27 mouse cellular contexts compared by ENCODE assay signal in genomic region chr6:140567897-140568296, GRCm38 (mm10). TPM values are rescaled to one million over a fixed set of nuclear protein-coding genes. Genes with fewer than 3 reads are reported as not detected.
DNase-seq lines count a peak whose midpoint lies in the region; ATAC-seq and TF ChIP-seq lines count a peak whose summit lies in the region.
"Had no signal": no experiment of that assay in that cellular context is flagged by ENCODE, and none has a peak within 500 bp of the region (broad histone marks: within the 10 kb centered on the region; RNA-seq: fewer than 3 reads in every experiment).

No protein-coding gene starts in this region.

- TF ChIP-seq POLR2A in heart, adult 2 months (IDR thresholded peaks at IDR 0.05; ENCODE audit: insufficient read depth, low read depth, low read length) = no peak
- no peak for TF ChIP-seq POLR2A in embryonic fibroblast, embryonic 13.5 days (IDR thresholded peaks at IDR 0.05; ENCODE audit: low read depth, low read length)

- DNase-seq in heart, adult 2 months = no peak
- peak; percentile 42 for DNase-seq in kidney, postnatal 0 days (ENCODE audit: low spot score)
- DNase-seq in kidney, postnatal 25 days = no peak
- DNase-seq in Muller cell, postnatal 12 days (ENCODE audit: inconsistent ontology term) = peak; percentile 31
- DNase-seq in thymus, postnatal 14 days = no peak
- DNase-seq: adrenal gland, adult 8-10 months; cerebellum, adult 2 months; cerebellum, postnatal 14 days; heart, postnatal 10 days; kidney, adult 9 months; liver, embryonic 13.5 days; lung, adult 18-20 months; lung, postnatal 10 days; right cerebral cortex, postnatal 14 days; thymus, postnatal 25 days had no signal

- no peak overlapping the region for H3K9ac ChIP-seq in heart, embryonic 15.5 days
- no peak overlapping the region for H3K9ac ChIP-seq in heart, adult 2 months (ENCODE audit: low read depth, low read length)
- no peak overlapping the region for H3K9ac ChIP-seq in kidney, postnatal 0 days (ENCODE audit: low read depth, low read length)
- no peak overlapping the region for H3K9ac ChIP-seq in forebrain, embryonic 13.5 days
- H3K9ac ChIP-seq: limb, embryonic 12.5 days; liver, embryonic 13.5 days; midbrain, embryonic 15.5 days; neural tube, embryonic 15.5 days had no signal

- intact Hi-C loops in heart, adult 2 months (cut with DNase I) = no loop called here

- no peaks in the 10 kb centered on the region for H3K9me3 ChIP-seq in heart, embryonic 15.5 days (replicated peaks)
- no peaks in the 10 kb centered on the region for H3K9me3 ChIP-seq in kidney, postnatal 0 days (replicated peaks; ENCODE audit: low read length)
- H3K9me3 ChIP-seq in forebrain, embryonic 13.5 days (replicated peaks) = no peaks in the 10 kb centered on the region
- H3K9me3 ChIP-seq: forebrain, embryonic 10.5 days; heart, embryonic 10.5 days; hindbrain, embryonic 10.5 days; limb, embryonic 12.5 days; liver, embryonic 13.5 days; midbrain, embryonic 15.5 days; neural tube, embryonic 15.5 days had no signal

- no peak for TF ChIP-seq EP300 in heart, adult 2 months (IDR thresholded peaks at IDR 0.05; ENCODE audit: insufficient read depth, low read depth, low read length)

- peaks cover 2% of the 10 kb centered on the region; the same call in 1 of the 2 replicates for H3K4me1 ChIP-seq in heart, embryonic 15.5 days (replicated peaks)
- H3K4me1 ChIP-seq in heart, adult 2 months (ENCODE audit: control insufficient read depth, insufficient read depth, low read length) = no peaks in the 10 kb centered on the region
- 0 out of 2 replicates have a peak, but pooled peaks cover 5% of the 10 kb centered on the region for H3K4me1 ChIP-seq in kidney, postnatal 0 days (replicated peaks; ENCODE audit: insufficient read depth, low read length)
- peaks cover 16% of the 10 kb centered on the region for H3K4me1 ChIP-seq in embryonic fibroblast, embryonic 13.5 days (ENCODE audit: control insufficient read depth, insufficient read depth, low read length)
- H3K4me1 ChIP-seq in forebrain, embryonic 13.5 days = no peaks in the 10 kb centered on the region
- H3K4me1 ChIP-seq: forebrain, embryonic 10.5 days; heart, embryonic 10.5 days; hindbrain, embryonic 10.5 days; liver, embryonic 13.5 days; midbrain, embryonic 15.5 days had no signal

- H3K79me2 ChIP-seq in heart, adult 2 months (replicated peaks; ENCODE audit: control insufficient read depth, insufficient read depth, low read length) = no peaks in the 10 kb centered on the region

- peaks cover 10% of the 10 kb centered on the region for H3K36me3 ChIP-seq in heart, embryonic 15.5 days
- no peaks in the 10 kb centered on the region for H3K36me3 ChIP-seq in heart, adult 2 months (ENCODE audit: control insufficient read depth, insufficient read depth, low read length)
- H3K36me3 ChIP-seq in kidney, postnatal 0 days (ENCODE audit: insufficient read depth, low read length) = peaks cover 10% of the 10 kb centered on the region
- peaks cover 40% of the 10 kb centered on the region for H3K36me3 ChIP-seq in forebrain, embryonic 13.5 days (ENCODE audit: poor library complexity, severe bottlenecking)

- WGBS in heart, embryonic 15.5 days = 54% methylated on average over 2 of the region's 2 CpGs
- 72% methylated on average over 2 of the region's 2 CpGs for WGBS in heart, adult 2 months
- 52% methylated on average over 2 of the region's 2 CpGs for WGBS in kidney, postnatal 0 days
- WGBS in forebrain, embryonic 13.5 days = 75% methylated on average over 2 of the region's 2 CpGs

- ATAC-seq in heart, embryonic 15.5 days (replicated peaks; ENCODE audit: insufficient number of reproducible peaks, insufficient read depth, low FRiP score, low read depth) = no peak
- ATAC-seq in kidney, postnatal 0 days (replicated peaks; ENCODE audit: low FRiP score, low read depth) = no peak
- ATAC-seq in forebrain, embryonic 13.5 days = no peak
- ATAC-seq: CD4-positive, CD25-positive, alpha-beta regulatory T cell, adult 4 months; forebrain, embryonic 16.5 days; hindbrain, embryonic 16.5 days; midbrain, embryonic 15.5 days had no signal

- H3K27ac ChIP-seq in heart, embryonic 15.5 days = 0 out of 2 replicates have a peak overlapping the region, but pooled peaks have one; percentile 14
- H3K27ac ChIP-seq in heart, adult 2 months = no peak overlapping the region
- H3K27ac ChIP-seq in kidney, postnatal 0 days = 0 out of 2 replicates have a peak overlapping the region, but pooled peaks have one; percentile 38
- H3K27ac ChIP-seq in embryonic fibroblast, embryonic 13.5 days (ENCODE audit: insufficient read depth, low read length) = peak overlapping the region; percentile 69
- H3K27ac ChIP-seq in forebrain, embryonic 13.5 days = no peak overlapping the region
- H3K27ac ChIP-seq: forebrain, embryonic 10.5 days; heart, embryonic 10.5 days; hindbrain, embryonic 10.5 days; liver, embryonic 13.5 days; midbrain, embryonic 15.5 days; neural tube, embryonic 15.5 days had no signal

- no peak overlapping the region for H3K4me3 ChIP-seq in heart, embryonic 15.5 days
- H3K4me3 ChIP-seq in heart, adult 2 months = no peak overlapping the region
- H3K4me3 ChIP-seq in kidney, postnatal 0 days (replicated peaks; ENCODE audit: low read depth, low read length) = no peak overlapping the region
- no peak overlapping the region for H3K4me3 ChIP-seq in embryonic fibroblast, embryonic 13.5 days (ENCODE audit: insufficient read depth, low read length)
- H3K4me3 ChIP-seq in forebrain, embryonic 13.5 days = no peak overlapping the region
- H3K4me3 ChIP-seq: forebrain, embryonic 10.5 days; heart, embryonic 10.5 days; hindbrain, embryonic 10.5 days; limb, embryonic 12.5 days; liver, embryonic 13.5 days; midbrain, embryonic 15.5 days; neural tube, embryonic 15.5 days had no signal

- H3K4me2 ChIP-seq in heart, embryonic 15.5 days = no peak overlapping the region
- no peak overlapping the region for H3K4me2 ChIP-seq in kidney, postnatal 0 days (ENCODE audit: low read length)
- H3K4me2 ChIP-seq in forebrain, embryonic 13.5 days = no peak overlapping the region
- H3K4me2 ChIP-seq: limb, embryonic 12.5 days; liver, embryonic 13.5 days; midbrain, embryonic 15.5 days; neural tube, embryonic 15.5 days had no signal

- TF ChIP-seq CTCF in heart, adult 2 months (IDR thresholded peaks at IDR 0.05) = no peak
- TF ChIP-seq CTCF in kidney, postnatal 0 days (IDR thresholded peaks at IDR 0.05; ENCODE audit: low read depth) = no peak
- TF ChIP-seq CTCF in embryonic fibroblast, embryonic 13.5 days (IDR thresholded peaks at IDR 0.05; ENCODE audit: borderline replicate concordance, insufficient read depth, low read length) = no peak

- H3K27me3 ChIP-seq in heart, embryonic 15.5 days = no peaks in the 10 kb centered on the region
- H3K27me3 ChIP-seq in heart, adult 2 months (ENCODE audit: control insufficient read depth, insufficient read depth, low read length) = no peaks in the 10 kb centered on the region
- H3K27me3 ChIP-seq in kidney, postnatal 0 days (ENCODE audit: insufficient read depth, low read length) = no peaks in the 10 kb centered on the region
- no peaks in the 10 kb centered on the region for H3K27me3 ChIP-seq in forebrain, embryonic 13.5 days
- H3K27me3 ChIP-seq: limb, embryonic 12.5 days; liver, embryonic 13.5 days; midbrain, embryonic 15.5 days; neural tube, embryonic 15.5 days had no signal

RNA-seq across cellular contexts. Expression of gene Aebp2, which starts 54.6 kb away (rescaled TPM):
- 7.3 and 9.2 TPM in 2 replicates for polyA plus RNA-seq in heart, embryonic 15.5 days (2015; fragmentation: Nextera tagmentation; extraction: Ambion mirVana)
- total RNA-seq in heart, adult 2 months (2021) = 10 to 100 TPM; 35.3 to 37.5 TPM
- polyA plus RNA-seq in heart, adult 2 months (2012; rRNA removed) = 15.0 and 22.5 TPM in 2 replicates
- 13.0 and 13.9 TPM in 2 replicates for polyA plus RNA-seq in kidney, postnatal 0 days (2015; fragmentation: Nextera tagmentation; extraction: Ambion mirVana)
- polyA plus RNA-seq in embryonic fibroblast, embryonic 13.5 days (2011; ENCODE audit: insufficient read length, low read depth, missing spikeins) = 96.3 and 105 TPM in 2 replicates
- polyA plus RNA-seq in forebrain, embryonic 13.5 days (2015; fragmentation: Nextera tagmentation; extraction: Ambion mirVana) = 8.8 and 10.2 TPM in 2 replicates

Comparison
In these comparisons a context has a peak if more than half of its experiments do, and no peak if none do; other contexts are left out.
1. H3K27ac ChIP-seq: peak in heart, embryonic 15.5 days (single experiment), kidney, postnatal 0 days (single experiment) and embryonic fibroblast, embryonic 13.5 days (single experiment); none in heart, adult 2 months (single experiment) and forebrain, embryonic 13.5 days (single experiment).
2. DNase-seq: peak in kidney, postnatal 0 days (single experiment) and Muller cell, postnatal 12 days (single experiment); none in heart, adult 2 months (0 of 2), kidney, postnatal 25 days (0 of 2) and thymus, postnatal 14 days (single experiment).